Mouse (Mus musculus) kidney, embryonic 14.5 days (tissue): ENCODE measurements around the gene Dnah11. TPM values are rescaled to one million over a fixed set of nuclear protein-coding genes. Genes with fewer than 3 reads are reported as not detected.
A peak's percentile ranks its signal among the peaks of the same experiment; 100 is the strongest.

Source experiments
- ATAC-seq: fragments of 200-750 bp; cut with Nextera tagmentation; 2 replicates; pipeline ENCODE4 v1.8.0; 2017; ENCODE audit warnings: moderate number of reproducible peaks, mild to moderate bottlenecking, moderate TSS enrichment, moderate library complexity; ENCODE audit not compliant: low FRiP score, low TSS enrichment
- H3K27ac ChIP-seq: fragments of 300-500 bp; sonication (generic); 2 replicates; pipeline ENCODE4 v1.5.1; 2014; ENCODE audit warnings: low read depth, mild to moderate bottlenecking, low read length, moderate library complexity, mixed read lengths
- H3K27me3 ChIP-seq: fragments of 300-500 bp; sonication (generic); 2 replicates; pipeline ENCODE4 v1.6.1; 2014; ENCODE audit warnings: mild to moderate bottlenecking, low read length; ENCODE audit not compliant: control insufficient read depth, insufficient read depth
- H3K36me3 ChIP-seq: fragments of 300-500 bp; sonication (generic); 2 replicates; pipeline ENCODE4 v1.6.1; 2014; ENCODE audit warnings: low read length, mixed read lengths; ENCODE audit not compliant: control insufficient read depth, insufficient read depth
- H3K4me1 ChIP-seq: fragments of 300-500 bp; sonication (generic); 2 replicates; pipeline ENCODE4 v1.6.1; 2014; ENCODE audit warnings: low read length, mixed read lengths; ENCODE audit not compliant: control insufficient read depth, insufficient read depth
- H3K4me2 ChIP-seq: fragments of 300-500 bp; sonication (generic); replicated peaks from 2 replicates; pipeline ENCODE4 v1.6.1; 2014; ENCODE audit warnings: low read depth, mild to moderate bottlenecking, low read length
- H3K4me3 ChIP-seq: fragments of 300-500 bp; sonication (generic); 2 replicates; pipeline ENCODE4 v1.5.1; 2014; ENCODE audit warnings: mild to moderate bottlenecking, low read length
- H3K9ac ChIP-seq: fragments of 300-500 bp; sonication (generic); 2 replicates; pipeline ENCODE4 v1.6.1; 2014; ENCODE audit warnings: low read depth, mild to moderate bottlenecking, low read length, moderate library complexity
- H3K9me3 ChIP-seq: fragments of 300-500 bp; sonication (generic); 2 replicates; pipeline ENCODE4 v1.6.1; 2016; ENCODE audit warnings: low read length; ENCODE audit not compliant: control insufficient read depth
- WGBS: fragments of 180-500 bp; shearing (Covaris S2); extraction: QIAGEN DNeasy Blood & Tissue Kit; methylation state at CpG from one replicate; pipeline ENCODE4 v1.1.7; 2014; 5-methylcytosine and 5-hydroxymethylcytosine counted together
- polyA plus RNA-seq: library from polyadenylated mRNA; unstranded; fragments of >200 nt; fragmentation: Nextera tagmentation; extraction: Ambion mirVana; gene quantifications from 2 replicates; pipeline ENCODE4 v1.2.1, GENCODE M21; 2014

Dnah11 gene
- polyA plus RNA-seq, 1 experiment from 2014 or later, result 0.24 TPM

DNA sequence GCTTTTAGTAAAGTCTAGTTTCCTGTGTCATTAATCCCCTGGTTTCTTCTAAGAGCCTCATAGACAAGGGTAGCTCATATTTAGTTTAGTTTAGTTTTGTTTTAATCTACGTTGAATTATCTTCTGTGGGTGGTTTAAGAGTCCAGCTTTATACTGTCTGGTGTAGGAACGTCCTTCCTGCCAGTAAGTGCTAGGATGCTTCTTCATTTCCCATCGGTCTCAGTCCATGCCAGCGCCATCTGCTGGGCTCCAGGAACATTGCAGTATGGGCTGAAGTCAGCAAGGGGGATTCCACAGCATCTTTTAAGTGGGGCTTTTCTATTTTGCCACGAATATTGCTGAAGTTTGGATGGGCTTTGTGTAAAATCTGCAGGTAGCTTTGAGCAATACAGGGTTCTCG lies 345.5 kb downstream of the Dnah11 start:
- Histone ChIP-seq H3K4me2 (no peak overlapping the region), H3K9ac (no peak overlapping the region), H3K27ac (no peak overlapping the region), H3K27me3 (no peaks in the 10 kb centered on the region), H3K9me3 (no peaks in the 10 kb centered on the region), H3K4me1 (no peaks in the 10 kb centered on the region), H3K4me3 (no peak overlapping the region), H3K36me3 (no peaks in the 10 kb centered on the region; the same call in 1 of the 2 replicates)
- WGBS, result 29% methylated on average over 6 of the region's 6 CpGs
- ATAC-seq, result peak; percentile 63; the same call in 1 of the 2 replicates

DNA sequence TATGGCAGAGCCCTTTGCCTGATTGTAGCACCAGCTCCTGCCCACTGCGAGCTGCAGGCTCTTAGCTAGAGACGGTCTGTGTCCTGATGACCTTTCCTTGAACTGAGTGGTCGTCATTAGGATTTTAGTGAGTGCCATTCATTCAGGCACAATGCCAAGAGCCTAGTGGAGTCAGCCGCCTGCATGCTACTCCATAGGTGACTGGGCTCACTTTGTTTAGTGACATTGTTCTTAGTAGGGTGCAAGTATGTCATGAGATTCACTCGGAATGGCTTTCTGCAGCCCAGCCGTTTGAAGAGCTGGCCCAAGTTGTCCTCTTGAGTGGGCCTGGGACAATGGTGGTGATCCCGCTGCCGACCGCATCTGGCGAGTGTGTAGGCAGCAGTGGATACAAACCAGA lies 348.4 kb downstream of the Dnah11 start:
- H3K9me3 ChIP-seq, result no peaks in the 10 kb centered on the region
- no peak for ATAC-seq
- no peaks in the 10 kb centered on the region; the same call in 1 of the 2 replicates for H3K36me3 ChIP-seq
- H3K4me1 ChIP-seq, result no peaks in the 10 kb centered on the region
- H3K27ac ChIP-seq, result no peak overlapping the region
- H3K4me2 ChIP-seq, result no peak overlapping the region
- WGBS, result 67% methylated on average over 10 of the region's 10 CpGs
- no peak overlapping the region for H3K9ac ChIP-seq
- no peak overlapping the region for H3K4me3 ChIP-seq
- no peaks in the 10 kb centered on the region for H3K27me3 ChIP-seq

GRCm38 (mm10) chr12:117848621-117849020 lies 350.2 kb downstream of the Dnah11 start:
- Histone ChIP-seq H3K9me3 (no peaks in the 10 kb centered on the region), H3K9ac (no peak overlapping the region), H3K4me3 (no peak overlapping the region), H3K27me3 (no peaks in the 10 kb centered on the region), H3K36me3 (no peaks in the 10 kb centered on the region; the same call in 1 of the 2 replicates), H3K27ac (no peak overlapping the region), H3K4me2 (no peak overlapping the region), H3K4me1 (0 out of 2 replicates have a peak, but pooled peaks cover 4% of the 10 kb centered on the region)
- WGBS, result 93% methylated on average over 6 of the region's 6 CpGs
- ATAC-seq, result no peak

DNA sequence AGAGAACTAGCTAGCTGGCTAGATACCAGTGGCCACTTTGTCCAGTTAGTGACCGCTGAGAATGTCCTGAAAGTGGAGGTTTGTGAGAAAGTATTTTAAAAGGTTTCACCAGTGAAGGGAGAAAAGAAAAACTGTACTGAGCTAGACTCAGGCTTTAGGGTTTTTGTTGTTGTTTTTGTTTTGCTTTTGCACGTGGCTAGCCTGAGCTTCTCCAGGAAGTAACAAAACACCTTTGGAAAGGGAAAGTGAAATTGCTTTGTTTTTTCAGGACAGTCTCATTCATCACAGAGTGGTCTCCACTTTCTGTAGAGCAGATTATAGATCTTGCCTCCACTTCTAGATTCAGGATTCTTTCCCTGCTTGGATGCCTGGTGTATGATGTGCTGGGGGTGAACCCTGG lies 353.9 kb downstream of the Dnah11 start:
- H3K9me3 ChIP-seq, result no peaks in the 10 kb centered on the region
- peak overlapping the region; percentile 90; the same call in 1 of the 2 replicates for H3K9ac ChIP-seq
- 0 out of 2 replicates have a peak, but pooled peaks cover 4% of the 10 kb centered on the region for H3K4me1 ChIP-seq
- H3K36me3 ChIP-seq, result no peaks in the 10 kb centered on the region
- H3K27me3 ChIP-seq, result no peaks in the 10 kb centered on the region
- H3K4me3 ChIP-seq, result peak overlapping the region; percentile 82
- no peak overlapping the region for H3K27ac ChIP-seq
- WGBS, result 27% methylated on average over 2 of the region's 2 CpGs
- ATAC-seq, result no peak
- H3K4me2 ChIP-seq, result peak overlapping the region; percentile 84

DNA sequence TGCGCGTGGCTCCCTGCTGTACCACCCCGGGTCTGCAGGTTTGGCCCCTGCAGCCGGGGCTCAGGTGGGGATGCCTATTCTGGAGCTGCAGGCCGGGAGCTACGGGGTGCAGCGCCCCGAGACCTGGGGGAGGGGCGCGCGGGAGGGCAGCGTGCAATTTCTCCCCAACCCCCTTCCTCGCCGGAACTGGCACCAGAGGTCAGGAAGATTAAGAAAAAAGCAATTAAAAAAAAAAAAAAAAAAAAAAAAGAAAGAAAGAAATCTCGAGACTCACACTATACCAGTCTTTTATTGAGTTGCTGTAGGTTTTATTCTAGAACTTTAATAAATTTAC lies 354.8 kb downstream of the Dnah11 start:
- WGBS, result under 1% methylated on average over 15 of the region's 15 CpGs
- no peaks in the 10 kb centered on the region for H3K27me3 ChIP-seq

DNA sequence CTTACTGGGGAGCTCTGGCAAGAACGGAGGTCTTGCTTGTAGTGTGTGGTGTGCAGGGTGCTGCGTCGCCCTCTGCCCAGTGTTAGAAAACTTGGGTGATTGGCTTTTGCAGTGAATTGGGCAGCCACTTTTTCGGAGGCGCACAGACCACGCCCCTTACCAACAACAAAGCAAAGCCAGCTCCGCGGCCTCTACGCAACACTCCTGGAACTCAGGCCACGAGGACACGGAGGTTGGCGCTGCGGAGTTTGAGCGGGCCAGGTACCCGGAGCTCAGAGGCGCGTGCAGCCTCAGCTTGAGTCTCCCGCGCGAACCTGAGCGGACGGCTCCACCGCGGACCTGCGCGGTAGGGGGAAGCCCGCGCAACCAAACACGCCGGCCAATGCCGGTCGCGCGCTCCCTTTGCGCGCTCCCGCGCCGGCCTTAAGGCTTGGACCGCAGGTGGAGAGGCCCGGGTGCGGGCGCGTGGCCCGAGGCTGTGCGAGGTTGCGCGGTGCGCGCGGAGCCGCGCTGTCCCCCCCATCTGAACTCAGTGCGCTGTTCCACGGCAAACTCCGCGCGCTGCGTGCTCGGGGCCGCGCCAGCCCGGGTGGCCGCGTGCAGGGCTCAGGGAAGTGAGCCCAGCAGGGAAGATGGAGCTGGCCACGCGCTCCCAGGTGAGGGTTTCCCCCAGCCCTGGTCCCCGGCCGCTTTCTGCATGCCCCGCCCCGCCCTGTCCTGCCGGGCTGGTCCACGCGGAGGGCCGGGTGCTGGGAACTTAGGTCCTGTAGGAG lies 355.4 kb downstream of the Dnah11 start:
- peak; percentile 95 for ATAC-seq
- H3K4me2 ChIP-seq, result peak overlapping the region; percentile 84
- H3K4me1 ChIP-seq, result 0 out of 2 replicates have a peak, but pooled peaks cover 4% of the 10 kb centered on the region
- peak overlapping the region; percentile 74 for H3K27ac ChIP-seq
- peak overlapping the region; percentile 90 for H3K9ac ChIP-seq
- H3K27me3 ChIP-seq, result no peaks in the 10 kb centered on the region
- under 1% methylated on average over 68 of the region's 75 CpGs for WGBS
- peak overlapping the region; percentile 82 for H3K4me3 ChIP-seq
- H3K36me3 ChIP-seq, result no peaks in the 10 kb centered on the region
- H3K9me3 ChIP-seq, result no peaks in the 10 kb centered on the region

More for the DNA sequence above, 354.8 kb downstream of the Dnah11 start:
- no peak for ATAC-seq
- Histone ChIP-seq H3K4me2 (peak overlapping the region; percentile 84), H3K27ac (peak overlapping the region; percentile 74), H3K4me3 (peak overlapping the region; percentile 82), H3K4me1 (0 out of 2 replicates have a peak, but pooled peaks cover 4% of the 10 kb centered on the region), H3K36me3 (no peaks in the 10 kb centered on the region), H3K9ac (peak overlapping the region; percentile 90), H3K9me3 (no peaks in the 10 kb centered on the region)

DNA sequence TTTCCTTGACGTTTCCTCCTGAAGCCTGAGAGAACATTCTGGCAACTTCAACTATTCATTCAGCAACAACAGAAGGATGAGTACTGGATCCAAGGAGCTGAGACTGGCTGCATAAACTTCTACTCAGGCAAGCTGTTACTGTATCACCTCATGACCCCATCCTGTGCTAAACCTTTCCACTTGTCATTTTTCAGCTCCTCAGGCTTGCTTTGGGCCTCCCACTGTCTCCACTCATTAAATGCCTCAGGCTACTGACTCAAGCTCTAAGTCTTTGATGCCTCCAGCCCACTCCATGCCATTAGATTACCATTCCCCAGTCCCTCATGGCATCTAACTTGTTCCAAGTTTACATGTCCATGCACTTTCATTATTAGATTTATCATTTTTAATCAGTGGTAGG lies 356.2 kb downstream of the Dnah11 start:
- H3K4me3 ChIP-seq, result no peak overlapping the region
- ATAC-seq, result no peak
- H3K36me3 ChIP-seq, result no peaks in the 10 kb centered on the region
- 0 out of 2 replicates have a peak, but pooled peaks cover 4% of the 10 kb centered on the region for H3K4me1 ChIP-seq
- no peak overlapping the region for H3K9ac ChIP-seq
- WGBS, result 91% methylated on average over 1 of the region's 1 CpGs
- H3K4me2 ChIP-seq, result no peak overlapping the region
- no peaks in the 10 kb centered on the region for H3K9me3 ChIP-seq
- H3K27ac ChIP-seq, result no peak overlapping the region
- no peaks in the 10 kb centered on the region for H3K27me3 ChIP-seq

- Histone ChIP-seq H3K27me3 (no peaks in the 10 kb centered on the region), H3K4me3 (no peak overlapping the region), H3K36me3 (no peaks in the 10 kb centered on the region), H3K4me1 (0 out of 2 replicates have a peak, but pooled peaks cover 4% of the 10 kb centered on the region), H3K4me2 (no peak overlapping the region), H3K9ac (no peak overlapping the region), H3K9me3 (no peaks in the 10 kb centered on the region), H3K27ac (no peak overlapping the region)
- 88% methylated on average over 1 of the region's 1 CpGs for WGBS
- ATAC-seq, result no peak
These were observed 358.1 kb downstream of the Dnah11 start for GRCm38 (mm10) chr12:117840705-117841104.

GRCm38 (mm10) chr12:117837376-117837775 lies 361.5 kb downstream of the Dnah11 start:
- H3K36me3 ChIP-seq, result no peaks in the 10 kb centered on the region
- no peak overlapping the region for H3K4me3 ChIP-seq
- no peak for ATAC-seq
- H3K4me1 ChIP-seq, result no peaks in the 10 kb centered on the region
- H3K27ac ChIP-seq, result no peak overlapping the region
- no peaks in the 10 kb centered on the region for H3K27me3 ChIP-seq
- WGBS, result 90% methylated on average over 4 of the region's 4 CpGs
- no peaks in the 10 kb centered on the region for H3K9me3 ChIP-seq
- H3K9ac ChIP-seq, result no peak overlapping the region
- H3K4me2 ChIP-seq, result no peak overlapping the region
